Mouse (Mus musculus): ENCODE results near the gene Plxnc1.

- TF ChIP-seq CTCF (conservative IDR thresholded peaks at IDR 0.05; ENCODE audit: low read length) (no peak), NANOG (IDR thresholded peaks at IDR 0.05; ENCODE audit: borderline replicate concordance, low read length) (no peak)
Observed at GRCm38 (mm10) chr10:94967468-94967867, 22.8 kb upstream of the Plxnc1 start.

Data from E14TG2a.4 (cell line).